Mouse (Mus musculus) heart, postnatal 0 days (tissue): ENCODE data around the gene Vps52.

ENCODE experiments used
- CTCF ChIP-seq: IDR thresholded peaks from 2 replicates; pipeline ENCODE4 v1.5.1; 2016; ENCODE audit warnings: antibody characterized with exemption, control low read depth, low read depth
- EP300 ChIP-seq: IDR thresholded peaks from 2 replicates; pipeline ENCODE4 v1.6.1; 2016; ENCODE audit warnings: antibody characterized with exemption, low read depth

DNA sequence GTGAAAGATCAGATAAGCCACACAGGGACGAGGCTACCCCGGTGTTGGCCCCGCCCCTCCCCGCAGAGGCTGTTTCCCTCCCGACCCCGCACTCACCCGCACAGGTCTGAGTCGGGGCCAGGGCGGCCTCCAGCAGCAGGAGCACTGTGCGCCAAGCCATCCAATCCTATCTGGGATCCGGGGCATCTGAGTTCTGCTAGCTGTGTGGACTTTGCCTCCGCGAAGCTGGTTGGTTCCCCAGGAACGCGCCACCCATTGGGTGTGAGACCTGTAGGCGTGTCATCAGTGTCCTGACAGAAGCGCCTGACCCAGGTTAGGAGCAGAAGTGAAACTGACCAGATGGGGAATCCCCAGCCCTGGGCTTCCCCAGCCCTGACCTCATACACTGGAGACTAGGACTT, 23.0 kb downstream of the Vps52 start:
- TF ChIP-seq CTCF (no peak), EP300 (no peak)
